Mouse (Mus musculus) embryo, embryonic 10 days (tissue): Measurements from ENCODE around the gene Psmd7.
"Not testable (repeated sequence)": the region's sequence is repeated elsewhere in the genome, so short reads cannot be mapped to it uniquely, and the experiment has no call there.

Experiments used
- DNase-seq: peaks from one replicate; pipeline ENCODE4 v3.0.0-alpha.2; 2015; ENCODE audit warnings: low spot score

Psmd7 gene

DNA sequence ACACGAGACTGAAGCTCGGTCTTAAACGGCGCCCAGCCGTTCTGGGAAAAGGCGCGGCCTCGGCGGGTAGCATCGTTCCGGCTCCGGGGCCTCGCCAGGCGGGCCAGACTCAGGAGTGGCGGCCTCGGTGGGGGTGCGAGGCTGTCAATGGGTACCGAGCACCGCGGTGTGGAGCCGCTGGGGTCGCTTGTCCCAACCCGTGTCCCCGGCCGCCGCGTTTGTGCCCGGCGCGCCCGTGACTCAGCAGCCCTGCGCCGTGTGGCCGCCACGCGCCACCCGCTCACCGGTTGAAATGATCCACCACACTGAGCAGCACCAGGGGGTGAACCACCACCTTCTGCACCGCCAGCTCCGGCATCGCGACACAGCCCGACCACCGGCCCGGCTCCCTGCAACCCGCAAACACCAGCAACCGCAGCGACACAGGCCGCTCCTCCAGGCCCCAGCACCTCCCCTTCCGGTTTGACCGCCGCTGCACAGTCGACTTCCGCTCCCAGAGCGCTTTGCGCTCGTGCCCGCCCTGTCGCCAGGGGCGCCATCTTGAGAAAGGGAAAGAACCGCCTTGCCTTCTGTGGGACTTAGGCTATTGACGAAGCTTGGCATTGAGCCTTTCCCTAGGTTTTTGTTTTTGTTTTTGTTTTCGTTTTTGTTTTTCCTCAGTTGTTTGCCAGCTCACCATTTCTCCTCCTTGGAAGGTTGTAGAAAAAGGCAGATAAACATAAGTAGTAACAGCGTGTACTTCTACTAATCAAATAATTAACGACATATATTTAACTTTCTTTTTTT, at the start of gene Psmd7:
Gene Psmd7 (minus strand): TSS at position 470 of the 786 bp plus-strand sequence.
- DNase-seq, result peak; percentile 97

DNA sequence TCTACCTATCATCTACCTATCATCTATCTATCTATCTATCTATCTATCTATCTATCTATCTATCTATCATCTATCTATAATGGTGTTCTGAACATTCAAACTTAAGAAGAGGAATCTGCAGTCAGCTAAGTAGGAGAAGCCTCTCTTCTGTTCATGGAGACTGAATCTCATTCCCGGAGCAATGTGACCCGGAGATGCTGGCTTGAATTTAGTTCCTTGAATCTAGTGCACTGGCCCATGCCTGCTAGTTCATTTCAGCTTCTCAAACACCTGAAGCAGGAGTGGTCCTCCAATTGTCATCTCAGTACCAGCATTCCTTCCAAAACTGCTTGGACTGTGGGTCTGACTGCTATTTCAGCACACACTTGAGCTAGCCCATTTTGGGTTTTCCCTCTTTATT, 45.5 kb upstream of the Psmd7 start:
- no peak for DNase-seq

- no peak for DNase-seq
Measured at GRCm38 (mm10) chr8:107629701-107630100, 41.4 kb upstream of the Psmd7 start.

- peak; percentile 32 for DNase-seq
Measured at GRCm38 (mm10) chr8:107628501-107629149, 40.4 kb upstream of the Psmd7 start.

DNA sequence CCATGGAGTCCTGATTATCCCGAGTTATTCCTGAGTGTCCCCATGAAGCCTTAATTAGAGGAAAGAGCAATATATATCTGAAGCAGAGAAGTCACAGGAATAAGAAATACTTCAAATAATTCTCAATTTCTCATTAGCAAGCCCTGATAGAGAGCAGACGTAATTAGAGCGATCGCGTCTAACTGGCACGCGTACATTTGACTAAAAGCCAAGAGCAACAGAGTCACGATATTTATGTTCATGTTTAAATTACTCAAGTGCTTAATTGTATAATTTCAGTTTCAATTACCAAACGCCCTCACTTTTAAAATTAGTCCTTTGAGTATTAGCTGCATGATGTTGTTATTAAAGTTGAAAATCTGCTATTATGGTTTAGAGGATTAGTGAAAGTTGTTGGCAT, 39.6 kb upstream of the Psmd7 start:
- DNase-seq, result no peak

- DNase-seq, result not testable (repeated sequence)
Measured at GRCm38 (mm10) chr8:107624301-107624700, 36.0 kb upstream of the Psmd7 start.

GRCm38 (mm10) chr8:107621930-107622623, 33.8 kb upstream of the Psmd7 start:
- DNase-seq, result no peak

DNA sequence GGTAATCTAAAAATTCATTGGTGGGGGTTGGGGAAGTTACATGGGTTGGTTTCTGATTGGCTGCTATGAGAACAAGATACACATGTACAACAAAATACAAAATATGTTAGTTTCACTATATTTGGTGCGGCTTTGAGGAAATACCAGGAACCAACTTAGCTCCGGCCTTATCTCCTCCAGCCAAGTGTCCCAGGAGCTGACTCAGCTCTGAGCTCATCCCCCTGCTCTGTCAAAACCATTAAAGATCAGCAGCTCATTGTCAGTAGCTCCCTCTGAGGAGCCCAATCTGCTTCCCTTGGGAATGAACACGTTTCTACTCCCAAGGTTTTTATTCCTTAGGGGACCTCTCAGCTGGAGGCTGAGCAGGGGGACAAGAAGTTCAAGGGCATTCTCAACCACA, 32.9 kb upstream of the Psmd7 start:
- no peak for DNase-seq

DNA sequence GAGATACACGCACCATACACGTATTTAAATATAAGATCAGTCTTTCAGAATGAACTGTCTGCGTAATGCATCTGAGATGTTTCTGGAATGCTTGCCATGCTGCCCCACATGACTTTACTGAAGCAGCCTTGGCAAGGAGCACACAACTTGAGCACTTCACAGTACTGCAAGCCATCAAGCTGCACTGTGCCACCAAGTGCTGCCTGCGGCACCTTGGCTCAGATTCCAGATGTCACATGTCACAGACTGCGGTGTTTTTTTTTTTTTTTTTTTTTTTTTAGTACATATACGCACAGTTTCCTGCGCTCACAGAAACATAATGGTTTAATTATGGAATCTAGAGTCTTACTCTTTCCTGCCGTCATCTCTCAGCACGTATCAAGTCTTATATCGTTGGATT, 30.2 kb upstream of the Psmd7 start:
- DNase-seq, result no peak

DNA sequence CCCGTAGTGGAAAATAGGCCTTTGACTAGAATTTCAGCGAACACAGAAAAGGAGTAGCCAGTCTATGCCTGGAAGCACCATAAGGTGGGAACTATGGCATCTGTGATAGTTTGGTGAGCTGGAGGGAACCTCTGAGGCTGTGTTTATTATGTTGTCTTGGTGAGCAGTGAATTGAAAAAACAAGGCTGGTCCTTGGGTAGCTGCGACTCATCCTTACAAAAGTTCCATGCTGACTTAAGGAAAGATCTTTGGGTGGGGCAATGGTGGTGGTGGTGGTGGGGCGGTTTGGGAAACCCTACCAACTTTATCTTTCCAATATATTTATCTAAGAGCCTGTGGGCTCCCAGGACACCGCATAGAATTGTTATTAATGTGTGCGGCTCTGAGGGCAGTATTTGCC, 25.1 kb upstream of the Psmd7 start:
- no peak for DNase-seq

GRCm38 (mm10) chr8:107610845-107611244, 22.6 kb upstream of the Psmd7 start:
- DNase-seq, result no peak

DNA sequence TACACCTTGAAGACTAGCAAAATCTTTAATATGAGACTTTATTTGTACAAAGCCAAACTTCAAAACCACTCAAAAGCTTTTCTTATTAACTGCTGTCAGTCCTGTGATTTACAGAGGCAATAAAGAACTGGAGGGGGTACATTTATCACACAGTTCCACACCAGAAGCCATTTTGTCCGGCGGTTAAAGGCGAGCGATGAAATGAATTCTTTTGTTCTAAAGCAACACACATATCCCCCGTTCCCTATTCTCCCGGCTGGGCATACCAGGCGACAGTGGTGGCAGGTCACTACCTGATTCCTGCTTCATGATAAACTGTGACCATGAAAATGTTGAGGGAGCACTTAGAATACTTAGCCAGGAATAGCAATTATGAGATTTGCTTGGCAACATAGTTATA, 20.5 kb upstream of the Psmd7 start:
- peak; percentile 46 for DNase-seq

DNA sequence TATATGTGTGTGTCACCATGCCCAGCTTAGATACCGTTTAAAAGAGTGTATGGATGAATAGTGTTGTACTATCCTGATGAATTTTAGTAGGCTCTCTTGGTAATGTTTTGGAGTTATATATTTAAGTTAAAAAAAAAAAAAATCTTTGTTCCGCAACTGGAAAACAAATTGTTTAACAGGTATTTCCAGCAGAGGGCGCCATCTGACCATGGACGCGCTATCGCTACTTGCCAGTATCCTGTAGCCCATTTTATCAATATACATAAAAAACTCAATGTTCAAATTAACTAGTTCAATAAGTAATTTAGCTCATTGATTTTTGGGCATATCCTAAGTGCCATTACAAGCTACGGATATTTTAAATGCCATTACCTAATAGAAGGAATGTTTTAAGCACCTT, 14.8 kb upstream of the Psmd7 start:
- DNase-seq, result peak; percentile 91

DNA sequence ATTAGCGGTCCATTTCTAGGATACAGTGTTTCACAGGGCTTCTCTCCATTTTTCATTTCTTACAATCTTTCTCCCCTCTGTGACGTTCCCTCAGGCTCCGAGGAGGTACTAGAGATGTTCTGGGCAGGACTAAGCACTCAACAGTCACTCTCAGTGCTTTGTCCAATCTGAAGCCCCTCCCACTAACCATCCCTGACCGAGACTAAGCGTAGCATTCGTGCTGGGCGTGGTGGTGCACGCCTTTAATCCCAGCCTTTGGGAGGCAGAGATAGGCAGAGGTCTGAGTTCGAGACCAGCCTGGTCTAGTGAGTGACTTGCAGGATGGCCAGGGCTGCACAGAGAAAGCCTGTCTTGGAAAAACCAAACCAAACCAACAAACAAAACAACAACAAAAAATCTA, 11.4 kb upstream of the Psmd7 start:
- no peak for DNase-seq

- DNase-seq, result no peak
Measured at GRCm38 (mm10) chr8:107597731-107598130, 9.5 kb upstream of the Psmd7 start.

DNA sequence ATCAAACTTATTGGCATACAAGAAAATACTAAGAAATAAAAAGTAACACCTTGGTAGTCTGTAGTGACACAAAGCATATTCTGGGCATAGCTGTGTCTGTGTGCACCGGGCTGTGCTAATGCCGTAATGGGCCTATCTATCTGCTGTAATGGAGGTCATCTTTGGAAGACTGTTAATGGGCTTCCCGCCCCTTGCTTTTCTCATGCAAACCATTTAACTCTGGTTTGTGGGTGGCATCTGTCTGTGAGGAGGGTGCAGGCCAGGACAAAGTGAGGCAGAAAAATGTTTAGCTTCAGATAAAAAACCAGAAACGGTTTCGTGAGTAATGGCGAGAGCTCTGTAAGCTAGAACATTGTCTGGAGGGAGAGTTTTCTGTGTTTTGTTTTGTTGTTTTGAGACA, 6.6 kb upstream of the Psmd7 start:
- no peak for DNase-seq

- no peak for DNase-seq
Measured at GRCm38 (mm10) chr8:107593967-107594729, 5.9 kb upstream of the Psmd7 start.

- peak; percentile 26 for DNase-seq
Measured at GRCm38 (mm10) chr8:107587429-107587994, 752 bp downstream of the Psmd7 start.

GRCm38 (mm10) chr8:107582136-107582535, 6.1 kb downstream of the Psmd7 start:
- DNase-seq, result no peak

- no peak for DNase-seq
Measured at GRCm38 (mm10) chr8:107581536-107581935, 6.7 kb downstream of the Psmd7 start.

- DNase-seq, result no peak
Measured at GRCm38 (mm10) chr8:107580879-107581278, 7.4 kb downstream of the Psmd7 start.

GRCm38 (mm10) chr8:107578541-107578940, 9.7 kb downstream of the Psmd7 start:
- no peak for DNase-seq
